Mouse (Mus musculus): ENCODE data around the gene Bmp2k.

DNA sequence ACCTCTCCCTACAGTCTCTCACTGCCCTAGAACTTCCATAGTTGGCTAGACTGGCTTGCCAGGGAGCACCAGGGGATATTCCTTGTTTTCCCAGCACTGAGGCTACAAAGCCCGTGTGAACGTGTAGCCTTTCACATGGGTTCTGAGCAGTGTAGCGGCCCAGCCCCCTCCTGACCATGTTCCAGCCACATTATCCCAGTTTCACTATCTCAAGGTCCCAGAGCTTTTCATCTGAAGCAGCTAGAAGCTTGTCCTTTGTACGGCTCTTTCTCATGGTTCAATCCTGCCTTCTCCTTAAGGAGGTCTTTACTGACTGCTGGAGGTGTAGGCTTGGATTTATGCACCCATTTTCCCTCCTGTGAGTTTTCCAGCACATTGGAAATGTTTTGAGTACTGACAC, 87.1 kb downstream of the Bmp2k start:
- no peak for TF ChIP-seq GATA1 (IDR thresholded peaks at IDR 0.05; ENCODE audit: borderline replicate concordance, low read length)
- no peak for TF ChIP-seq FLI1 (IDR thresholded peaks at IDR 0.05; ENCODE audit: low read length)

Data from megakaryocyte, embryonic 14.5 days (primary cell).